Mouse (Mus musculus) embryo, embryonic 10.5 days (tissue): ENCODE results near the gene Rgs6.

Source experiments
- DNase-seq: peaks from one replicate; pipeline ENCODE4 v3.0.0-alpha.2; 2015; ENCODE audit warnings: low spot score

Rgs6 gene

GRCm38 (mm10) chr12:83133827-83134226, 545.7 kb downstream of the Rgs6 start:
- no peak for DNase-seq

GRCm38 (mm10) chr12:83136031-83136430, 547.9 kb downstream of the Rgs6 start:
- no peak for DNase-seq

GRCm38 (mm10) chr12:83136460-83136859, 548.4 kb downstream of the Rgs6 start:
- no peak for DNase-seq

- DNase-seq, result no peak
Measured at GRCm38 (mm10) chr12:83137001-83137400, 548.9 kb downstream of the Rgs6 start.

DNA sequence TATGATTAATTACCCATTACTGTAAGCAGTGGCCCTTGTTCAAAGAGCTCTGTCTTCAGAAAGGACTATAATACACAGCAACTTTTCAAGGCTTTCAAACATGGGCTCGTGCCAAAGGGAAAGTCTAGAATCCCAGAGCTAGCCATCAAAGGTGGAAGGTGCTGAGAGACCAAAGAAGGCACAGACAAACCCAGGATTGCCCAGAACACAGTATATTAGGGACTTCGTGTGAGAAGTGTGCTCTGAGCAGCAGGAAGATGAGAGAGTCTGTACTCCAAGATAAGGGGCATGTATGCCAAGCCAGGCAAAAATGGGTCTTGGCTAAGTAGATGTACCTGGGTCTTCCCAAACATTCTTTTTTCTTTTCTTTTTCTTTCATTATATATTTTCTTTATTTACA, 553.1 kb downstream of the Rgs6 start:
- no peak for DNase-seq

- DNase-seq, result no peak
Measured at GRCm38 (mm10) chr12:83142507-83142906, 554.4 kb downstream of the Rgs6 start.

DNA sequence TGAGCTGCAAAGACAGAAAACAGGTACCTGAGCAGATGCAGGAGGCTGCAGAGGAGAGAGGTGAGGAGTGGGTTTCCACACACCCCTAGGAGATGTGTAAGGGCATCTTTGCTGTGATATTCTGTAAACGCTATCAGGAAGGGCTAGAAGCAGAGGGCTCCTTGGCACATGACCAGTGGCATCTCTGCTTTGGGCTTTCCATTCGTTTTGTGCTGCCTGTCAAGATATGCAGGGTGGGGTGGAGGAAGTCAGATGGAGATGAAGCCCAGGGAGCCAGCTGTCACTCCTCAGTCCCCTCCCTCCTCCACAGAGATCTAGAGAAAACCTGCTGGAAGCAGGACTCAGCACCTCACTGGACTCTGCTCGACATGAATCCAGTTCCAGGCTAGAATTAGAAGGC, 555.0 kb downstream of the Rgs6 start:
- no peak for DNase-seq

- DNase-seq, result no peak
Measured at GRCm38 (mm10) chr12:83143574-83143973, 555.5 kb downstream of the Rgs6 start.

DNA sequence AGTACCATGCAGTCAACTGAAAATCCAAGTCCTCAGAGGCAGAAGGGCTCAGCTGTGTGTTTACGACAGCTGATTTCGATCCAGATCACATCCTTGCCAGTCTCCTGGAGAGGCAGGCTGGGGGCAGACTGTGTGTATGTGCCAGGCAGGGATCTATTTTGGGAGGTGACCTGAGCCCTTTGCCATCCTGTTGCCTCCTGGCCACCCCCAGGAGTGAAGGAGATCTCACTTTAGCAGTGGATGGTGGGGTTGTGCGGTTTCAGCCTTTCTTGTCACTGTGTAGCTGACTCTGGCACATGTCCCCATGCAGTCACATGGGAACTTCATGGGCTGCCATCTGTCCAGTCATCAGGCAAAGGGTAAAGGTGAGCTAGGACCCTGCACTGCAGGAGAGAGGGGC, 557.0 kb downstream of the Rgs6 start:
- no peak for DNase-seq

- DNase-seq, result no peak
Measured at GRCm38 (mm10) chr12:83145902-83146301, 557.8 kb downstream of the Rgs6 start.

DNA sequence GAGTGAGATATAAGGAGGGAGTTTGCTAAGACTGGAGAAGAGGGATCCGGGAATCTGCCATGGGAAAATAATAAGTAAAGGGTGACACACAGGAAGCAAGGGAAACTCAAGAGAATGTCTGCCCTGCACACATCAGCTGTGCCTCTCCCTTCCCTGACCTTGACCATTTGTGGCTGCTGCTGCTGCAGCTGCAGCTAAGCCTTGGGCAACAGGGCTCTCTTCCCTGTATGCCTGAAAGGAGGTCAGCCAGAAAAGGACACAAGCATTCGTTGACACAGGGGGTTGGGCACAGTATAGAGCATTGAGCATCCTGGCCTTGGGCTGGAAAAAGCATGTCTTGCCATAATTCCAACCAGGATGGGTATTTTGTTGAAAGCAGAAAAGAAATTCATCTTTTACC, 558.8 kb downstream of the Rgs6 start:
- no peak for DNase-seq

DNA sequence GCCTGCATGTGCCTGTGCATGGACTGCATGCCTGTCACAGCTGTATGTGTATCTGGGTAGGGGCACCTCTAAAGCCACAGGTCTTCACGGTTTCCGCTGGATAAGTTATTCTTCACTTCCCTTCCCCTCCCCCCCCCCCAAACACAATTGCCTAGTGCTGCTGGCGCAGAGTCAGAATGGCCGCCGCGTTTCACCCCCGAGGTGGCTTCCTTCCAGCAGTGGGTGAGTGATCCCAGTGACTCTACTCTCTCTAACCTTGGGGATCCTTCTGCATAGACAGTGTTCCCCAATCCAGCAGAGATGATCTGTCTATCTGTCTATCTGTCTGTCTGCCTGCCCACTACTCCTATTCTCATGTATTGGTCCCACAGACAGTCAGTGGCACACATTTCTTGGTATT, 561.9 kb downstream of the Rgs6 start:
- no peak for DNase-seq

DNA sequence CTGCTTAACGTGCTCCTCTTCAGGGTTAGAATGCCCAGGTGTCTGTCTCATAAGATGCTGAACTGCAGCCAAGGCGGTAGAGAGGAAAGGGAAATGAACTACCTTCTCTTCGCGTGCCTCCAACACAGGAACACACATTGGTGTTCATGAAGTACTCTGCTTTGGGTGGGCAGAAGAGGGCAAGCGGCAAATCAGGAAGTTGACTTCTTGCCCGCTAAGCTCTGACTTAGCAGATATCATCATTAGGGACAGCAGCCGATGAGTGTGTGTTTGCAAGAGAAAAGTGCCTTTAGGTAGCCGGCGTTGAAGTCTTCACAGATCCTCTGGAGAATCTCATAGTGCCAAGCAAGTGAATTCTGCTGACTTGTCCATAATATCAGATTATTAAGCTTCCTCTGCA, 562.7 kb downstream of the Rgs6 start:
- DNase-seq, result no peak

DNA sequence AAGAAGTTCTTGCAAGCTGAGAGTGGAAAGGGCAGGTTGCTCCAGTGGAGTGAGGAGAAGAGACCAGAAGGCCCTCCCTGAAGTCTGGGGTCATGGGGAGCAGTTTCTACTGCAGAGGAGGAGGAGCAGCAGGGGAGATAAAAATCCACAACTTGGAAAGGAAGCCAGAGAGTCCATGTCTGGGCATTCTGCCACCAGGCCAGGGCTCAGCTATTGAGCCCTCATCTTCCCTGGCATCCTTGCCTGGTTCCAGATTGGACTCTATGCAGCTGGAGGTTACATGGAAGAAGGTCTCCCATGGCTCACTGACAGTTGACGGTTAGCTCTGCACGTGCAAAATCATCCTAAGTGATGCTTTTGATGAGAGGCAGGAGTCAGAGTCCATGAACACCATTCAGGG, 563.4 kb downstream of the Rgs6 start:
- DNase-seq, result no peak

GRCm38 (mm10) chr12:83160211-83160610, 572.1 kb downstream of the Rgs6 start:
- DNase-seq, result no peak

DNA sequence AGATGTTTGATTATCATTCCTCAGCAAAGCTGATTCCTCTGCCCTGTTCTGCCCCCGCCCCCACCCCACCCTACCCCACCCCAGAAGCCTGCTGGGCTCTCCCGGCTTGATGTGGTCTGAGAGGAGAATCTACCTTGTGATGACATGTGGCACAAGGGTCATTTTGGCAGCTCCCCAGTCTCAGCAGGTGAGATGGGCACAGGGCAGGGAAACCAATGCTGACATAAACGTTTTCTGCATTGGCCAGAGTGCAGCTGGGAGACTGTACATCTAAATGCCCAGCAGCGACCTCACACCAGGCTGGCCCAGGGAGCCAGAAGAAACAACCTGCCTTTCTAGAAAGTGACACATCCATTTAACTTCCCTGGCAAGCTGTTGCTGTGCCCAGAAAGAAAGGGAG, 572.6 kb downstream of the Rgs6 start:
- DNase-seq, result no peak

DNA sequence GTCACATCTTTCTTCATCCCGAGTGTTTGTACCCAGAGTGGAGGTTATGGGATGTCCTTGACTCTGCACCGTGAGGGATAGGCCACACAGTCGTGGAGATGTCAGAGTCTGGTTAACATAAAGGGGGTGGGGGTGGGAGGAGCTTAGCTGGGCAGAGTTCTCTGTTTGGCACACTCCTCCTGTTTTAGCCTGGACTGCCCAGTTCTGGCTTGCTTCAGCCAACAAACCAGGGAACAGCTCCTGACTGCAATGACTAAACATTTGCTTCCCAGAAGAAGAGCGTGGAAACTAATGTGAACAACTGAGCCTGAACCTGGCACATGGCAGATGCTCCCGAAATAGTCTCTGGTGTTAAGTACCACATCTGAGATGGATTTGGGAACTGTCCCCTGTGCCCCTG, 575.6 kb downstream of the Rgs6 start:
- no peak for DNase-seq

DNA sequence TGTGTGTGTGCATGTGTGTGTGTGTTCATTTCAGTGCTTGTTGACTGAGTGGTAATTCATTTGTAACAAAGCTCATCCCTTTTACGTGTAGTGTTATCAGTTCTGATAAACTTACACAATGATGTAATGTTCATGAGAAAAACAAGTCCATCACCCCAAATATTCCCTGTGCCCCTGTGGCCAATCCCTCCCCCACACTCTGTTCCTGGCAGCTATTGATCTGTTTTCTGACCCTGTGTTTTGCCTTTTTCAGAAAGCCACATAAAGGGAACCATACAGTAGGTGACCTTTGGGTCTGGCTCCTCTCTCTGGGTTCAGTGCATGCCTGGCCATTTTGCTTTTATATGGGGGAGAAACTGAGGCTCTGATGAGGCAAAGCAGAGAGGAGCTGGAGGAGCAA, 577.0 kb downstream of the Rgs6 start:
- no peak for DNase-seq

DNA sequence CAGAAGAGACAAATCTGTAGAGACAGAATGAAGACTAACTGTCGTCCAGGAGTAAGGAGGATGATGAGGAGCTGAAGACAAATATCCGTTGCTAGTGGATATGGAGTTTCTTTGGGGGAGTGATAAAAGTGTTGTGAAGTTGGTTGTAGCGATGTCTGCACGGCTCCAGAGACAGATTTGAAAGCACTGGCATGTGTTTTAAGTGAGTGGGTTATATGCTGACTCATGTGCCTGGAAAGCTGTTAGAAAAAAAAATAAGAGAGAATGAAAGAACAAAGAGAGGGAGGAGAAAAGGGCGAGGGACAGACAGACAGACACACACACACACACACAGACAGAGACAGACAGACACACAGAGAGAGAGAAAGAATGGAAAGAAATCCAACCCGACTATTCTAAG, 580.2 kb downstream of the Rgs6 start:
- DNase-seq, result no peak

DNA sequence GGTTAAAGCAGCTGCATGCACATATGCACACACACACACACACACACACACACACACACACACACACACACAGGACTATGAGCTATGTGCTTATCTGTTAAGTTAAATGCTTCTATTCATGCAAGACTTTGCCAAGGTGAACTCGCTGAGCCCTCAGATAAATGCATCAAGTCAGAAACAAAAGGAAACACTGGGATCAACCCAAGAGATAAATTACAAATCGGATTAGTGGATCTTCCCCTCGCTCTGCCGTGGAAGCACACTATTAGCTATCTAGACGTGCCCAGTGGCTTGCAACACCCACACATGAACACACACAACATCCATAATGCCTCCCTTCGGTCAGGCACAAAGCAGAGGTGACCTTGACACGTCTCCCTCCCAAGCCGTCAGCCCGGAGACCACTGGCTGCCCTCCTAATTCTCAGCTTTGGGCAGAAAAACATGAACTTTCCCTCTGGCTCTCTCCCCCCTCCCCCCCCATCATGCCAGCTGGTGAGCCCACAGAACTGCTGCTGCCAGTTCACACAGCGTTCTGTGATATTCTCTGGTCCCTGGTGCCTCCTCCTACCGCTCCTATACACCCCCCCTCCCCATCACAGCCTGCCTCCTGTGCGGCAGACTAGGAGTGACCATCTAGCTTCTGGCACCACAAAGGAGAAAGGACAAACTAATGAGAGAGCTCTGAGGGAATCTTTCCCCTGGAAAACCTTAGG, 581.6 kb downstream of the Rgs6 start:
- DNase-seq, result no peak

DNA sequence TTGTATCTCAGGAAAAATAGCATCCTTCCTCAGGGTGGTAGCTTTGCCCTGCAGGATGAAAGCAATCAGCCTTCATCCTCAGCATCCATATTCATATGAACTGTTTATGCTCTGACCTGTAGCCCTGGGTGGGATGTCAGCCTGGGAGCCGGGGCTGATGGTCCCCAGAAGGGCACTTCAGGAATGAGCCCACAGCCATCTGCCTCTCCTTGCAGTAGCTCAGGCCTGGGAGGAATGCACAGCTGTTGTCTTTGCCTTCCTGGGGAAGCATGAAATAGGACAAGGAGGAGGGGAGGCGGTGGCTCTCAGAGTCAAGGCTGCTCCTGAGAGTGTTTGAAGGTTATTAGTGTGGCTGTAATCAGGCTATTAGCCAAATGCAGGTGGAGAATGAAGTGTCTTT, 590.7 kb downstream of the Rgs6 start:
- no peak for DNase-seq

- no peak for DNase-seq
Measured at GRCm38 (mm10) chr12:83179860-83180259, 591.8 kb downstream of the Rgs6 start.

- no peak for DNase-seq
Measured at GRCm38 (mm10) chr12:83180561-83180960, 592.5 kb downstream of the Rgs6 start.

DNA sequence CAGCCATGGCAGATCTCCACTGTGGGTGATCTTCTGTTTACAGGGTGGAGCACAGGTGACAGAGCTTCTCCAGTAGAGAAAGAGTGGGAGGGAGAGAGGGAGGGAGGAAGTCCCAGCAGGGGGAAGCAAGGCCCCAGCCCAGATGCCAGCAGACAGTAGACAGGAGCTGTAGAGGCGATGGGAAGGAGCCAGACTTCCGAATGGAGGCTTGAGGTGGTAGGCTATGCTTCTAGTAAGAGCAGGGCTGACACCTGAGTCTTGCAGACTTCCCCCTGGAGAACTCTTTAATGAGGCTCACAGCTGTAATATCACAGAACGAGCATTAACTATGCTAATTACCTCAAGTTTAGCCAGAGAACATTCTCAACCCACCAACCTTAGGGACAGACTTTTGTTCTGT, 613.6 kb downstream of the Rgs6 start:
- DNase-seq, result no peak

DNA sequence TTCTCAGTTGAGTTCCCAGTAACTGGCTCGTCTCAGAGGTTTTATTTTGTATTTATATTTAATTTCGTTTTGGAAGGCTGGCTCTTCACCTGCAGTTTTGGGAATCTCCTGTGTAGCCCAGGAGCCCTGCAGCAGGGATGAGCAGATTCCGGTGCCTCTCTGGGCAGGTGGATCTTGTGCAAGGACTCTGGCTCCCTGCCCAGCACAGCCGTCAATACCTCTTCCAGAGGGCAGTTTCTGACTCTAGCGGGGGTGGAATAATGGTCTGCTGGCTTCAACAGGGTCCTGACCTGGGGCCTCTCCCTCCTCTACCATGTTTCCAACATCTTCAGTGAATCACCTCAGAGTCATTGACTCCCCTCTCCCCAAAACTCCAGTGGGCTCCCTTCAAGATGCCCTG, 616.3 kb downstream of the Rgs6 start:
- DNase-seq, result no peak
